Mouse (Mus musculus): ENCODE results near the gene Gabrb1. TPM values are rescaled to one million over a fixed set of nuclear protein-coding genes. Genes with fewer than 3 reads are reported as not detected.

Gabrb1 gene
- not detected for polyA plus RNA-seq (2014; fragmentation: Illumina TruSeq; extraction: RNeasy Lipid Tissue Mini Kit (QIAGEN cat#74804); ENCODE audit: low read depth, low replicate concordance)

GRCm38 (mm10) chr5:71657482-71658114 is at the start of gene Gabrb1:
Gene Gabrb1 (plus strand): TSS chr5:71658113.

GRCm38 (mm10) chr5:71658115-71658497 is 193 bp downstream of the Gabrb1 start, which contains the start of gene Gabra4:
Gene Gabra4 (minus strand): TSS chr5:71658308.

GRCm38 (mm10) chr5:72167594-72168284 is 509.8 kb downstream of the Gabrb1 start, which contains the start of gene Commd8:
Gene Commd8 (minus strand): TSS chr5:72168189.

Other genes starting within 250 kb of the Gabrb1 start
- not detected for gene Cox7b2, start 109.9 kb upstream of the Gabrb1 start, polyA plus RNA-seq (2014; fragmentation: Illumina TruSeq; extraction: RNeasy Lipid Tissue Mini Kit (QIAGEN cat#74804); ENCODE audit: low read depth, low replicate concordance)
- not detected for gene Gabra4, start 195 bp downstream of the Gabrb1 start, polyA plus RNA-seq (2014; fragmentation: Illumina TruSeq; extraction: RNeasy Lipid Tissue Mini Kit (QIAGEN cat#74804); ENCODE audit: low read depth, low replicate concordance)

Measured in heart, adult 10 weeks (tissue).